In the genomic region with DNA sequence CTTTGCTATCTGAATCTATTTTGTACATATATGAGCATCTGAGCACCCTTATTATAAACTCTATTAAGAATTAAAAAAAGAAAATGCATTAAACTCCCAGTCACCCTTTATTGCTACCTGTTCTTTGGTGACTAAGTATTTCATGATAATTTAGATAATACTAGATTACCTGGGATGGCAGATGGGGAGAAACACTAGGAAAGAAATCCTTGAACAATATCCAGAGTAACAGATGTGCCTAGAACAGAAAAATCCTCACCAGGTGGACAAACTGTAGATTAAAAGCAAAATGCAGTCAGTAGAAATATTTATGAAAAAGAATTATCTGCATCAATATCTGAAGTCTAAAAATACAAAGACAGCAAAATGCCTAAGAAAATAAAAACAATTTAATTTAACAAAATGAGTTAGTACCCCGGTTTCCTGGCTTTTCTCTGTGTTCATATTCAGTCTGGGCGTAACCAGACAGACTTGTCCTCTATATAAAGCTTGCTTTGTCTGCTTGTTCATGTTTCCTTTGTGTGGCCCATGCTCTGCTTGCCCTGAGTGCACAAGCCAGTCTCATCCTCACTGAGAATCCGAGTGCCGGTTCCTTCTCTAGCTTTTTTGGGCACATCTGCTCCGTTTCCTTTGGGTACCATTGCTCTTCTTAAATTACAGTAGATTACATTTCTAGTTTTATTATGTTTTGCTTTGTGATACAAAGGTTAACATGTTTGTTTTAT, we compare ENCODE assay signal across 23 mouse cellular contexts. TPM values are rescaled to one million over a fixed set of nuclear protein-coding genes. Genes with fewer than 3 reads are reported as not detected.
A peak's percentile ranks its signal among the peaks of the same experiment; 100 is the strongest.
DNase-seq lines count a peak whose midpoint lies in the region; ATAC-seq and TF ChIP-seq lines count a peak whose summit lies in the region.
"Had no signal": no experiment of that assay in that cellular context is flagged by ENCODE, and none has a peak within 500 bp of the region (broad histone marks: within the 10 kb centered on the region; RNA-seq: fewer than 3 reads in every experiment).

No protein-coding gene starts in this region.

- 72% methylated on average over 5 of the region's 5 CpGs for WGBS in heart, embryonic 10.5 days
- 49% methylated on average over 5 of the region's 5 CpGs for WGBS in hindbrain, embryonic 10.5 days
- 45% methylated on average over 5 of the region's 5 CpGs for WGBS in hindbrain, postnatal 0 days
- WGBS in neural tube, embryonic 13.5 days: 35% methylated on average over 5 of the region's 5 CpGs
- 81% methylated on average over 5 of the region's 5 CpGs for WGBS in liver, postnatal 0 days (ENCODE audit: insufficient replicate concordance)

- no peak for ATAC-seq in hindbrain, postnatal 0 days
- ATAC-seq in neural tube, embryonic 13.5 days (ENCODE audit: low read depth): peak; percentile 75; the same call in 1 of the 2 replicates
- ATAC-seq in liver, postnatal 0 days: no peak
- ATAC-seq: forebrain, embryonic 15.5 days; hindbrain, embryonic 16.5 days; intestine, postnatal 0 days had no signal

- TF ChIP-seq CTCF in hindbrain, postnatal 0 days (IDR thresholded peaks at IDR 0.05; ENCODE audit: low read depth): no peak
- TF ChIP-seq CTCF in liver, postnatal 0 days (IDR thresholded peaks at IDR 0.05; ENCODE audit: low read depth): no peak

- H3K27me3 ChIP-seq in heart, embryonic 10.5 days (ENCODE audit: insufficient read depth, poor library complexity, severe bottlenecking): no peaks in the 10 kb centered on the region
- no peaks in the 10 kb centered on the region for H3K27me3 ChIP-seq in hindbrain, embryonic 10.5 days (ENCODE audit: insufficient read depth, poor library complexity, severe bottlenecking)
- H3K27me3 ChIP-seq in hindbrain, postnatal 0 days (ENCODE audit: insufficient read depth, low read length): no peaks in the 10 kb centered on the region
- no peaks in the 10 kb centered on the region for H3K27me3 ChIP-seq in neural tube, embryonic 13.5 days
- no peaks in the 10 kb centered on the region for H3K27me3 ChIP-seq in liver, postnatal 0 days (ENCODE audit: insufficient read depth, low read length)
- H3K27me3 ChIP-seq: embryonic facial prominence, embryonic 13.5 days; forebrain, embryonic 15.5 days; kidney, embryonic 15.5 days had no signal

- H3K4me1 ChIP-seq in heart, embryonic 10.5 days: peaks cover 4% of the 10 kb centered on the region; the same call in 1 of the 2 replicates
- H3K4me1 ChIP-seq in hindbrain, embryonic 10.5 days (replicated peaks): peaks cover 4% of the 10 kb centered on the region; the same call in 1 of the 2 replicates
- no peaks in the 10 kb centered on the region for H3K4me1 ChIP-seq in hindbrain, postnatal 0 days (ENCODE audit: insufficient read depth, low read length)
- peaks cover 7% of the 10 kb centered on the region; the same call in 1 of the 2 replicates for H3K4me1 ChIP-seq in neural tube, embryonic 13.5 days (replicated peaks)
- H3K4me1 ChIP-seq in liver, postnatal 0 days (ENCODE audit: insufficient read depth): no peaks in the 10 kb centered on the region
- H3K4me1 ChIP-seq: kidney, embryonic 15.5 days had no signal

- H3K4me3 ChIP-seq in heart, embryonic 10.5 days: no peak overlapping the region
- no peak overlapping the region for H3K4me3 ChIP-seq in hindbrain, embryonic 10.5 days
- no peak overlapping the region for H3K4me3 ChIP-seq in hindbrain, postnatal 0 days (ENCODE audit: low read length)
- no peak overlapping the region for H3K4me3 ChIP-seq in neural tube, embryonic 13.5 days
- H3K4me3 ChIP-seq in liver, postnatal 0 days (ENCODE audit: low read depth, low read length): no peak overlapping the region
- H3K4me3 ChIP-seq: embryonic facial prominence, embryonic 13.5 days; forebrain, embryonic 15.5 days; kidney, embryonic 15.5 days had no signal

- no peak overlapping the region for H3K4me2 ChIP-seq in hindbrain, postnatal 0 days (ENCODE audit: low read depth, low read length)
- H3K4me2 ChIP-seq in neural tube, embryonic 13.5 days: no peak overlapping the region
- H3K4me2 ChIP-seq in liver, postnatal 0 days (ENCODE audit: low read depth, low read length): no peak overlapping the region
- H3K4me2 ChIP-seq: embryonic facial prominence, embryonic 13.5 days; forebrain, embryonic 15.5 days; kidney, embryonic 15.5 days; midbrain, embryonic 11.5 days had no signal

- H3K9me3 ChIP-seq in heart, embryonic 10.5 days: no peaks in the 10 kb centered on the region
- peaks cover 12% of the 10 kb centered on the region; the same call in 1 of the 2 replicates for H3K9me3 ChIP-seq in hindbrain, embryonic 10.5 days
- no peaks in the 10 kb centered on the region for H3K9me3 ChIP-seq in hindbrain, postnatal 0 days (ENCODE audit: low read length)
- H3K9me3 ChIP-seq in neural tube, embryonic 13.5 days: peaks cover 7% of the 10 kb centered on the region; the same call in 1 of the 2 replicates
- H3K9me3 ChIP-seq in liver, postnatal 0 days (ENCODE audit: low read length): 0 out of 2 replicates have a peak, but pooled peaks cover 3% of the 10 kb centered on the region
- H3K9me3 ChIP-seq: forebrain, embryonic 15.5 days had no signal

- DNase-seq in heart, embryonic 10.5 days (ENCODE audit: low spot score): no peak
- no peak for DNase-seq in heart, postnatal 4 days
- no peak for DNase-seq in hindbrain, embryonic 10.5 days (ENCODE audit: low spot score)
- DNase-seq in hindbrain, postnatal 0 days (ENCODE audit: low spot score): no peak
- peak; percentile 16 for DNase-seq in embryo, embryonic 10.5 days (ENCODE audit: low spot score)
- no peak for DNase-seq in liver, postnatal 0 days
- DNase-seq: adrenal gland, postnatal 25 days; B cell, adult 2 months; cerebellum, adult 11-12 months; cerebellum, postnatal 36 days; gastrocnemius, postnatal 36 days; layer of hippocampus, postnatal 36 days; right cerebral cortex, postnatal 4 days; thymus, adult 2 months had no signal

- H3K27ac ChIP-seq in heart, embryonic 10.5 days: peak overlapping the region; percentile 52; the same call in 1 of the 2 replicates
- peak overlapping the region; percentile 56 for H3K27ac ChIP-seq in hindbrain, embryonic 10.5 days
- no peak overlapping the region for H3K27ac ChIP-seq in hindbrain, postnatal 0 days
- H3K27ac ChIP-seq in neural tube, embryonic 13.5 days (replicated peaks): peak overlapping the region; percentile 33; the same call in 1 of the 2 replicates
- no peak overlapping the region for H3K27ac ChIP-seq in liver, postnatal 0 days (ENCODE audit: low read depth)
- H3K27ac ChIP-seq: embryonic facial prominence, embryonic 13.5 days; forebrain, embryonic 15.5 days; kidney, embryonic 15.5 days; liver, embryonic 14.5 days; macrophage had no signal

- no peak overlapping the region for H3K9ac ChIP-seq in hindbrain, postnatal 0 days (replicated peaks; ENCODE audit: low read length)
- H3K9ac ChIP-seq in neural tube, embryonic 13.5 days: peak overlapping the region; percentile 41; the same call in 1 of the 2 replicates
- no peak overlapping the region for H3K9ac ChIP-seq in liver, postnatal 0 days (replicated peaks)
- H3K9ac ChIP-seq: embryonic facial prominence, embryonic 13.5 days; forebrain, embryonic 15.5 days; kidney, embryonic 15.5 days; liver, embryonic 14.5 days had no signal

- TF ChIP-seq EP300 in liver, postnatal 0 days (IDR thresholded peaks at IDR 0.05; ENCODE audit: low read depth): no peak

- H3K36me3 ChIP-seq in heart, embryonic 10.5 days: peaks cover 20% of the 10 kb centered on the region
- peaks cover 18% of the 10 kb centered on the region for H3K36me3 ChIP-seq in hindbrain, embryonic 10.5 days
- H3K36me3 ChIP-seq in hindbrain, postnatal 0 days (ENCODE audit: insufficient read depth, low read length): no peaks in the 10 kb centered on the region
- H3K36me3 ChIP-seq in neural tube, embryonic 13.5 days: peaks cover 14% of the 10 kb centered on the region
- no peaks in the 10 kb centered on the region for H3K36me3 ChIP-seq in liver, postnatal 0 days (replicated peaks; ENCODE audit: insufficient read depth, low read length)

RNA-seq across cellular contexts. Expression of a gene that starts 13.0 kb away (rescaled TPM):
- 4.9 and 15.2 TPM in 2 replicates for polyA plus RNA-seq in heart, embryonic 10.5 days (2016; fragmentation: Nextera tagmentation; extraction: Ambion mirVana)
- 10 to 100 TPM; 20.9 to 22.4 TPM for total RNA-seq in heart, postnatal 4 days (2021)
- polyA plus RNA-seq in hindbrain, embryonic 10.5 days (2016; fragmentation: Nextera tagmentation; extraction: Ambion mirVana): 2.4 and 4.9 TPM in 2 replicates
- total RNA-seq in hindbrain, postnatal 0 days (2014; rRNA removed): 19.4 and 24.7 TPM in 2 replicates
- polyA plus RNA-seq in hindbrain, postnatal 0 days (2015; fragmentation: Nextera tagmentation; extraction: Ambion mirVana): 15.1 and 16.2 TPM in 2 replicates
- polyA plus RNA-seq in neural tube, embryonic 13.5 days (2015; fragmentation: Nextera tagmentation; extraction: Ambion mirVana): 18.7 and 19.2 TPM in 2 replicates
- 0.08 TPM in 2 replicates for polyA plus RNA-seq in liver, postnatal 0 days (2015; fragmentation: Nextera tagmentation; extraction: Ambion mirVana)
- total RNA-seq: gastrocnemius, postnatal 36 days had no signal
- polyA plus RNA-seq: macrophage had no signal

RNA-seq across cellular contexts. Expression of a gene that starts 46.1 kb away (rescaled TPM):
- polyA plus RNA-seq in heart, embryonic 10.5 days (2016; fragmentation: Nextera tagmentation; extraction: Ambion mirVana): 26.1 and 31.0 TPM in 2 replicates
- total RNA-seq in heart, postnatal 4 days (2021): 10 to 100 TPM; 56.9 to 60.5 TPM
- 26.9 TPM in 2 replicates for polyA plus RNA-seq in hindbrain, embryonic 10.5 days (2016; fragmentation: Nextera tagmentation; extraction: Ambion mirVana)
- 38.3 and 46.9 TPM in 2 replicates for total RNA-seq in hindbrain, postnatal 0 days (2014; rRNA removed)
- 17.6 and 18.4 TPM in 2 replicates for polyA plus RNA-seq in hindbrain, postnatal 0 days (2015; fragmentation: Nextera tagmentation; extraction: Ambion mirVana)
- polyA plus RNA-seq in neural tube, embryonic 13.5 days (2015; fragmentation: Nextera tagmentation; extraction: Ambion mirVana): 33.1 and 35.5 TPM in 2 replicates
- 6.4 and 6.6 TPM in 2 replicates for polyA plus RNA-seq in liver, postnatal 0 days (2015; fragmentation: Nextera tagmentation; extraction: Ambion mirVana)

RNA-seq across cellular contexts. Expression of a gene that starts 46.2 kb away (rescaled TPM):
- 7.4 and 11.4 TPM in 2 replicates for polyA plus RNA-seq in heart, embryonic 10.5 days (2016; fragmentation: Nextera tagmentation; extraction: Ambion mirVana)
- 1 to 10 TPM; 8.9 to 9.1 TPM for total RNA-seq in heart, postnatal 4 days (2021)
- 6.9 and 10.5 TPM in 2 replicates for polyA plus RNA-seq in hindbrain, embryonic 10.5 days (2016; fragmentation: Nextera tagmentation; extraction: Ambion mirVana)
- 1.4 and 2.2 TPM in 2 replicates for total RNA-seq in hindbrain, postnatal 0 days (2014; rRNA removed)
- 7.7 and 8.7 TPM in 2 replicates for polyA plus RNA-seq in hindbrain, postnatal 0 days (2015; fragmentation: Nextera tagmentation; extraction: Ambion mirVana)
- polyA plus RNA-seq in neural tube, embryonic 13.5 days (2015; fragmentation: Nextera tagmentation; extraction: Ambion mirVana): 3.4 and 7.6 TPM in 2 replicates
- polyA plus RNA-seq in liver, postnatal 0 days (2015; fragmentation: Nextera tagmentation; extraction: Ambion mirVana): 3.8 and 4.8 TPM in 2 replicates

Comparison
In these comparisons a context has a peak if more than half of its experiments do, and no peak if none do; other contexts are left out.
1. H3K27ac ChIP-seq: peak in heart, embryonic 10.5 days (single experiment), hindbrain, embryonic 10.5 days (single experiment) and neural tube, embryonic 13.5 days (single experiment); none in hindbrain, postnatal 0 days (single experiment) and liver, postnatal 0 days (single experiment).